Mouse (Mus musculus): ENCODE data around the gene Izumo4. TPM values are rescaled to one million over a fixed set of nuclear protein-coding genes. Genes with fewer than 3 reads are reported as not detected.

Gene Izumo4
- polyA plus RNA-seq, 1 experiment: 1.9 TPM

DNA sequence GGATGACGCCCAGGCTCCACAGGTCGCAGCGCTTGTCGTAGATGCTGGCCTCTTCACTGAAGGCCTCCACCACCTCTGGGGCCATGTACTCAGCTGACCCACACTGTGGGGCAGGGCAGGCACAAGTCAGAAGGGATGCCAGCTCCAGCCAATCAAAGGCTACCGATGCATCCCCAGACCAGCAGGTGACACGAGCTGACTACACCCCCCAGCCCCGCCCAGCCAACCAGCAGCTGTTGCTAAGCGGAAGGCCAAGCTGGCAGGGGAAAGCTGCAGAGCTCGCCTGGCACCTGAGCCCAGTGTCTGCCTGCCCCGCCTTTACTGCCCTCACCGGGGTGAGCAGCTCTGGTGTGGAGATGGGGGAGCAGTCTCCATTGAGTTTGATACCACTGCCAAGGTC, 33.4 kb upstream of the Izumo4 start:
- H3K36me3 ChIP-seq (ENCODE audit: control insufficient read depth, insufficient read depth): peaks cover 11% of the 10 kb centered on the region
- no peak overlapping the region for H3ac ChIP-seq (ENCODE audit: control insufficient read depth, insufficient read length)
- H3K79me2 ChIP-seq (ENCODE audit: control insufficient read depth, insufficient read depth): peaks cover 21% of the 10 kb centered on the region
- H3K4me3 ChIP-seq: no peak overlapping the region
- H3K27me3 ChIP-seq (ENCODE audit: control insufficient read depth, insufficient read depth, insufficient read length): no peaks in the 10 kb centered on the region
- no peak for TF ChIP-seq TCF12 (IDR thresholded peaks at IDR 0.05; ENCODE audit: insufficient read depth, poor library complexity, severe bottlenecking)
- no peak for TF ChIP-seq MAX (IDR thresholded peaks at IDR 0.05; ENCODE audit: low read depth)
- no peak for TF ChIP-seq E2F4 (IDR thresholded peaks at IDR 0.05; ENCODE audit: insufficient read depth)
- TF ChIP-seq MYOG (IDR thresholded peaks at IDR 0.05; ENCODE audit: control insufficient read depth in 1 of 3, insufficient read depth in 1 of 3, insufficient read length in 2 of 3, low read depth in 2 of 3): peak in 2 of 3 experiments; percentile 59 to 93
- peak in 2 of 3 experiments; percentile 55 to 89 for TF ChIP-seq MYOD1 (IDR thresholded peaks at IDR 0.05; ENCODE audit: control insufficient read depth in 1 of 3, insufficient read length in 2 of 3, low read depth in 2 of 3)
- H3K4me2 ChIP-seq (ENCODE audit: low read depth): no peak overlapping the region

DNA sequence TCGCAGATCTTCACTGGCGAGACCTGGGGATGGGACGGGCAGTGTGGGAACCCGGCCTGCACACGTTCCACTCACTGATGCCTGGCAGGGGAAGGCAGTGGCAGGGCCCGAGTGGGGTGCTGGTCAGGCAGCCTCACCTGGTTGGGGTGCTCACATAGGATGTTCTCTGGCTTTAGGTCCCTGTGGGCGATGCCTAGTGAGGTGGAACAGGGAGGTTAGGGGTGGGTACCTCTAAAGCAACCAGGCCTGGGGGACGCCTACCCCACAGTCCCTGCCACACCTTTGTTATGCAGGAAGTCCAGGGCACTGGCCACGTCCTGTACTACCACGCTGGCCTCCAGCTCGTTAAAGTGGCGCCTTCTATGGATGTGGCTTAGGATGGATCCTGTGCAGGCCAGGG, 33.0 kb upstream of the Izumo4 start:
- TF ChIP-seq USF1 (IDR thresholded peaks at IDR 0.05; ENCODE audit: low read depth) (no peak), POLR2A (IDR thresholded peaks at IDR 0.05; ENCODE audit: insufficient read length, low read depth) (peak; percentile 28)
- H3K79me2 ChIP-seq (ENCODE audit: control insufficient read depth, insufficient read depth): peaks cover 25% of the 10 kb centered on the region
- H3K4me2 ChIP-seq (ENCODE audit: low read depth): no peak overlapping the region
- H3K4me3 ChIP-seq: no peak overlapping the region
- H3K27me3 ChIP-seq (ENCODE audit: control insufficient read depth, insufficient read depth, insufficient read length): no peaks in the 10 kb centered on the region
- peaks cover 11% of the 10 kb centered on the region for H3K36me3 ChIP-seq (ENCODE audit: control insufficient read depth, insufficient read depth)
- H3ac ChIP-seq (ENCODE audit: control insufficient read depth, insufficient read length): no peak overlapping the region

DNA sequence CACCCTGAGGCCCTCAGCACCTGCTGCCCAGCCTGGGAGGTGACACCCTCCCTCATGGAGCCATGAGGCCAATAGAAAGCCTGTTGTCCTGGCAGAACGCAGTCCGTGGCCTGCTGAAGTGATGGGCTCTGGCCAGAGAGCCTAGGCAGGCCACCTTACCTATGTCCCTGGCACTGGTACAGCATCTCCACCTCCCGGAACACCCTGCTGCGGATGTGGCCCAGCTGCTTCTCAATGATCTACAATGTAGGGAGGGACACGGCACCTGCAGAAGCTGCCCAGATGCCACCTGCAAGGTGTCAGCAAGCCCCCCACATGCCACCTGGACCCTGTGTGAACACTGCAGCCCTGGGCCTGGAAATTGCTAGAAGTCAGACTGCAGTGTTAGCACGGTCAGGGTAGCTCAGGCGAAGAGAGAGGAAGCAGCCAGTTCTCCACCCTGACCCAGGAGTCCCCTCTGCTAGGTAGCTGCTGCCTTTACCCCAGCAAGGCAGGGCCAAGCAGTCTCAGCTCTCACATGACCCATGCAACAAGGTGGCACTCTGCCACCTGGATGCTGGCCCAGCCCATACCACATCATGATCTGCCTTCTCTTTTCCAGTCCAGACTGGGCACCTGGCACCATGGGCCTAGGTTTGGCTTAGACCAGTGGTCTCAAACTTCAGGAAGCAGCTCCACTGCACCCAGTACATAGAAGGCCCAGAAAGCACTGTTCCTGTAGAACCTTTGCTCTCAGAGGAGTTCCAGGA, 32.1 kb upstream of the Izumo4 start:
- Histone ChIP-seq H3K27me3 (ENCODE audit: control insufficient read depth, insufficient read depth, insufficient read length) (no peaks in the 10 kb centered on the region), H3K4me2 (ENCODE audit: low read depth) (no peak overlapping the region), H3K4me3 (no peak overlapping the region), H3K79me2 (ENCODE audit: control insufficient read depth, insufficient read depth) (peaks cover 34% of the 10 kb centered on the region), H3ac (ENCODE audit: control insufficient read depth, insufficient read length) (no peak overlapping the region), H3K36me3 (ENCODE audit: control insufficient read depth, insufficient read depth) (peaks cover 11% of the 10 kb centered on the region)
- TF ChIP-seq SRF (IDR thresholded peaks at IDR 0.05; ENCODE audit: control insufficient read depth, insufficient read length, low read depth) (no peak), POLR2A (IDR thresholded peaks at IDR 0.05; ENCODE audit: insufficient read length, low read depth) (peak; percentile 3), REST (IDR thresholded peaks at IDR 0.05; ENCODE audit: insufficient read depth, insufficient read length) (no peak), MYOG (IDR thresholded peaks at IDR 0.05; ENCODE audit: control insufficient read depth in 1 of 3, insufficient read depth in 1 of 3, insufficient read length in 2 of 3, low read depth in 2 of 3) (no peak), E2F4 (IDR thresholded peaks at IDR 0.05; ENCODE audit: insufficient read depth) (no peak), TCF12 (IDR thresholded peaks at IDR 0.05; ENCODE audit: insufficient read depth, poor library complexity, severe bottlenecking) (no peak), TCF3 (IDR thresholded peaks at IDR 0.05; ENCODE audit: insufficient read length, low read depth) (no peak), POLR2AphosphoS2 (IDR thresholded peaks at IDR 0.05; ENCODE audit: insufficient read length, low read depth) (peak; percentile 8), MYOD1 (IDR thresholded peaks at IDR 0.05; ENCODE audit: control insufficient read depth in 1 of 3, insufficient read length in 2 of 3, low read depth in 2 of 3) (peak in 1 of 3 experiments; percentile 11), CEBPB (IDR thresholded peaks at IDR 0.05; ENCODE audit: insufficient read depth, poor library complexity, severe bottlenecking) (no peak), USF1 (IDR thresholded peaks at IDR 0.05; ENCODE audit: low read depth) (no peak), MAX (IDR thresholded peaks at IDR 0.05; ENCODE audit: low read depth) (no peak)

DNA sequence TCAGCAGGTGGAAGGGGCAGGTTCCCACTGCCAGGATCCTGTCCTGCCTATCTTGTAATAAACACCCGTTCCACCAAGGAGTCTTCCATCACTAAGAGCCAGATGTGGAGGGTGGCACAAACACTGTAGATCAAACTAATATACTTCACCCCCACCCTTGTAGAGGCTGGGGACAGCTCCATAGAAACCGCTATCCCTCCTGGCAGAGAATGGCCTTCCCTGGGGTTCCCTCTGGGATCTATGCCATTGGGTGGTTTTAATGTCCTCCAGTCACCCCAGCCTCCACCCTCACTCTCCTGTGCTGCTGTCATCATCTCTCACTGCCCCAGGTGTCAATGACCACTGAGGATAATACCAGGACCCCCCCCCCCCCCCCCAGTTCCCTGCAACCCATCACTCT, 31.5 kb upstream of the Izumo4 start:
- TF ChIP-seq REST (IDR thresholded peaks at IDR 0.05; ENCODE audit: insufficient read depth, insufficient read length): no peak
- no peak for TF ChIP-seq POLR2AphosphoS2 (IDR thresholded peaks at IDR 0.05; ENCODE audit: insufficient read length, low read depth)
- TF ChIP-seq MYOG (IDR thresholded peaks at IDR 0.05; ENCODE audit: control insufficient read depth in 1 of 3, insufficient read depth in 1 of 3, insufficient read length in 2 of 3, low read depth in 2 of 3): no peak
- H3K4me3 ChIP-seq: no peak overlapping the region
- H3K36me3 ChIP-seq (ENCODE audit: control insufficient read depth, insufficient read depth): peaks cover 11% of the 10 kb centered on the region
- H3K27me3 ChIP-seq (ENCODE audit: control insufficient read depth, insufficient read depth, insufficient read length): no peaks in the 10 kb centered on the region
- no peak overlapping the region for H3K4me2 ChIP-seq (ENCODE audit: low read depth)
- peaks cover 40% of the 10 kb centered on the region for H3K79me2 ChIP-seq (ENCODE audit: control insufficient read depth, insufficient read depth)
- H3ac ChIP-seq (ENCODE audit: control insufficient read depth, insufficient read length): no peak overlapping the region

DNA sequence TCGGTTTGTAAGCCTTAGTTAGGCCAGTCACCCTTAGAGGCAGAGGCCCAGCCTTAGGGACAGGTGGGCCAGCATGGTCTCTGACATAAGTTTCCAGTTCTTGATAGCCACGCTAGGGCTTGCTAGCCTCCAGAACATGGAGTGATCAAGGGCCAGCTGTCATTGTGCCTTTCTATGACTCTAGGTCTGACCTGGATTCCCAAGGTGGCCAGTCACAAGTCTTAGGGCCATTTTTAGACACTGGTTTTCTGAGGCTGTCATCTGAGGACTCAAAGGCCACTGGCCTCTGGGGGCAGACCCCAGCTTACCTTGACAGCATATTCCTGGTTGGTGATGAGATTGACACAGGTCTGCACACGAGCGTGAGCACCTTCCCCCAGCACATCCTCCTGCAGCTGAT, 30.7 kb upstream of the Izumo4 start:
- peak in 1 of 3 experiments; percentile 15 for TF ChIP-seq MYOG (IDR thresholded peaks at IDR 0.05; ENCODE audit: control insufficient read depth in 1 of 3, insufficient read depth in 1 of 3, insufficient read length in 2 of 3, low read depth in 2 of 3)
- peak in 1 of 3 experiments; percentile 40 for TF ChIP-seq MYOD1 (IDR thresholded peaks at IDR 0.05; ENCODE audit: control insufficient read depth in 1 of 3, insufficient read length in 2 of 3, low read depth in 2 of 3)
- TF ChIP-seq CEBPB (IDR thresholded peaks at IDR 0.05; ENCODE audit: insufficient read depth, poor library complexity, severe bottlenecking): no peak
- no peak for TF ChIP-seq POLR2A (IDR thresholded peaks at IDR 0.05; ENCODE audit: insufficient read length, low read depth)
- TF ChIP-seq POLR2AphosphoS2 (IDR thresholded peaks at IDR 0.05; ENCODE audit: insufficient read length, low read depth): no peak
- TF ChIP-seq REST (IDR thresholded peaks at IDR 0.05; ENCODE audit: insufficient read depth, insufficient read length): no peak
- no peak for TF ChIP-seq MAX (IDR thresholded peaks at IDR 0.05; ENCODE audit: low read depth)
- no peaks in the 10 kb centered on the region for H3K27me3 ChIP-seq (ENCODE audit: control insufficient read depth, insufficient read depth, insufficient read length)
- H3K79me2 ChIP-seq (ENCODE audit: control insufficient read depth, insufficient read depth): peaks cover 41% of the 10 kb centered on the region
- H3K36me3 ChIP-seq (ENCODE audit: control insufficient read depth, insufficient read depth): peaks cover 11% of the 10 kb centered on the region
- no peak overlapping the region for H3ac ChIP-seq (ENCODE audit: control insufficient read depth, insufficient read length)
- H3K4me3 ChIP-seq: no peak overlapping the region
- peak overlapping the region; percentile 78 for H3K4me2 ChIP-seq (ENCODE audit: low read depth)

All from myocyte (in vitro differentiated cells).